Mouse (Mus musculus) left cerebral cortex, postnatal 10 days (tissue): Measurements from ENCODE around the gene Mdh1b. TPM values are rescaled to one million over a fixed set of nuclear protein-coding genes. Genes with fewer than 3 reads are reported as not detected.

Source experiments
- DNase-seq, 2 experiments: peaks; one replicate each; pipeline ENCODE4 v3.0.0; 2021 to 2022; ENCODE audit warnings: low spot score in 2 of 2, mixed read lengths in 1 of 2; ENCODE audit errors: extremely low spot score in 1 of 2
- intact Hi-C: fragments of 180-260 bp; cut with DNase I; formaldehyde crosslinking; loops from one replicate; pipeline ENCODE4 v1.15.1; 2025
- total RNA-seq, 2 experiments: library from RNA; stranded (reverse); gene quantifications; 2 replicates each; pipeline ENCODE4 v1.2.3; 2021

Mdh1b gene
- total RNA-seq = under 1 TPM; 0.53 to 0.71 TPM

DNA sequence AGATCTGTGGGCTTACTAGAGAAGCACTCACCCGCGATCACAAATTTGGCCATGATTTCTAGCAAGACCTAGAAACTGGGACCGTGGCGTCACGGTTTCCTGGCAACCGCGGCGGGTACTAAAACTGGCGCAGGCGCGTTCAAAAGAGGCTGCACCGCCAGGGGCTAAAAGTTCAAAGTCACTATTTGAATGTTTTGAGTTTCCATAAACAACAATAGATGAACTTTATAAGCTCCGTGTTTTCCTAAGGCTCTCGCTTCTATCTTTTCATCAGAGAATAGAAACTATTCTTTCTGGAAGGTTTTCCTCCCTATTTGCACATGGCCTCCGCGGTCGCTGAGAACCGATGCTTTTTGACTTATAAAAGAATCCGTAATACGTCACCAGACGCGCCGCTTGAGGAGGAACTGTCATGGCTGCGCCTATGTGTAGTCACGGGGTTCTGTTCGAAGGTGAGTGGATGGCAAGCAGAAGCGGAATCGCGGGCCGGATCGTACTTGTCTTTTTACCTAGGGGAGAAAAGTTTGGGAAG, at the start of gene Mdh1b, which contains the start of gene Fastkd2:
Mdh1b (minus strand) TSS at position 79 of the 532 bp plus-strand sequence.
Fastkd2 (plus strand) TSS at position 375 of the 532 bp plus-strand sequence.
- DNase-seq = peak; percentile 90 to 92
- intact Hi-C loops = no loop called here

DNA sequence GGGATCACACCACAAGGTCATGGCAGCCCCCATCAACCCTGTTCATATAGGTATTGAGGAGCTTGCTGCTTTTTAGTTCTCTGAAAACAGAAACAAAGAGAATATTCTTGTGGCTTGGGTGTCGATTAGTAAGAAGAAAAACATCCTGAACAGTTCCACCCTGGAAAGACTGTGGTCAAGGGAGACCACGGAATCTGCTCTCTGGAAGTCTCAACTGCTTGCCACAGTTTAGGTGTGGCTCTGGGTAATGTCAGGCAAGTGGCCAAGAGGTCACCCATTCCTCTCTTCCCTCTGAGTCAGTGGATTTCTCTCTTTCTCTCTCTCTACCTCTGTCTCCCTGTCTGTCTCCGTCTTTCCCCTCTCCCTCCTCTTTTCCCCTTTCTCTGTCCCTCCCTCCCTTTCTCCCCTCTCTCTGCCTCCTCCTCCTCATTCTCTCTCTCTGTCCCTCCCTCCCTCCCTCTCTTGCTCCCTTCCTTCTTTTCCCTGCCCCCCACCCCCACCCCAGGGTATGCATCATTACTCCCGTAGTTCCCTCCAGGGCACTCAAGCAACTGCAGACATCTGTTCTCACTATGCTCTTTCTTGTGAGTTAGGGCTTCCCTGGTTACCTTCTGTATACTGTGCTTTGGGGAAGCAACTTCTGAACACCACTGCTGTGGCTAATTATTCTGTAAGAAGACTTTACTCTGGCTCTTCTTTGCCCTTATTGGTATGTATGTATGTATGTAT, 46.9 kb upstream of the Mdh1b start:
- intact Hi-C loops = loop anchor here (10.0 kb wide), 1 partner anchor 98 kb away; no protein-coding TSS in a partner anchor
- no peak for DNase-seq

DNA sequence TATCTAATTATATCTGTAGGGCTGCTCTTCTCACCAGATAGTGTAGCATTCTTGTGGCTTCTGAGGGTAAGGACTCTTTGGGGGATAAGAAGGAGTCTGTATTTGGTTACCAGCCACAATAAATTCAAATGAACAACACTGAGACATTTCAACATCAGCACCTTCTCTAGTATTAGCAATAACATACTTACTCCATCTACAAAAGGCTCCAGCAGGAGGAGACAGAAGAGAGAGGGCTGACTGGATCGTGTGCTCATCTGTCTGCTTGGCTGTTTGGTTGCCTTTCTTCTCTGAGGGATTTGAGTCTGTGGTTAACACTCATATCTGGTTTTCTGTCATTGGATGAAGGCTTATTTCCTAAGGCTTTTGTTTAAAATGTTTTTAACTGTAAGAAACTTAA, 46.3 kb upstream of the Mdh1b start:
- no peak for DNase-seq
- intact Hi-C loops = loop anchor here (10.0 kb wide), 1 partner anchor 98 kb away; no protein-coding TSS in a partner anchor

DNA sequence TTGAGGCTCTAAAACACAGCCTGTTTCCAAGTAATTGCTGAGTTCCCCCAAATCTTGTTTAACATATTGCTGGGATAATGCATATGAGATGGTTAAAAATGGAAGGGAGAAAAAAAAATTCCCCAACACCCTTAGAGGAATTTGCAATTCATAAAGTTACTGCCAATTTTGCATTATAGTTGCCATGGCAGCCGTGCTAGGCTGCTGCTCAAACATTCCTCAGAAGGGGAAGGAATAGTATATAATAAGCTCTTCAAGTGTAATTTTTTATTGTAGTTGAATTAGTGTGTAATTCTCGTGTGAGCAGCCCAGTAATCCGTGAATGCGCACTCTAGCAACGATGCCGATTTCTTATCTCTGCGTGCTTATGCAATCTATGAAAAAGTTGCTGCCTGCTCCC, 40.2 kb upstream of the Mdh1b start:
- DNase-seq = peak in 1 of 2 experiments; percentile 59
- intact Hi-C loops = loop anchor here (10.0 kb wide), 1 partner anchor 104 kb away; no protein-coding TSS in a partner anchor

DNA sequence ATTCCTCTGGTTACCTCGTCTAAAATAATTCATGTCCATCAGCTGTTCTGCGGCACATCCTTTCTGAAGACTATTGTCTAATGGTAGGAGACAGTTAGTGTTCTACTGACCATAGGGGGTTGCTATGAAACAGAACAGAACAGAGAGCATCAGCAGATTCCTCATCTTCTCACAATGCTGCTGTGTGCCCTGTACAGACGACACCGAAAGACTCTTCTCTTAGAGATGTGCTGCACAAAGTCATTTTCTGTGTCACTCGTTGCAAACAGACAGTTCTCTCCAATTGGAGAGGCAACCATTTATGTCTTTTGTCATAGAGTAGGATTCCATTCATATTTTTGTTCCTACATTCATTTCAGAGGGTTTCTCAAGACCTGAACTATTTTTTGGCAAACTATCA, 39.0 kb upstream of the Mdh1b start, which contains the start of gene 4933402D24Rik:
4933402D24Rik (minus strand) TSS at position 101 of the 400 bp plus-strand sequence.
- DNase-seq = no peak
- intact Hi-C loops = loop anchor here (10.0 kb wide), 3 partner anchors 166 to 426 kb away; no protein-coding TSS in a partner anchor

DNA sequence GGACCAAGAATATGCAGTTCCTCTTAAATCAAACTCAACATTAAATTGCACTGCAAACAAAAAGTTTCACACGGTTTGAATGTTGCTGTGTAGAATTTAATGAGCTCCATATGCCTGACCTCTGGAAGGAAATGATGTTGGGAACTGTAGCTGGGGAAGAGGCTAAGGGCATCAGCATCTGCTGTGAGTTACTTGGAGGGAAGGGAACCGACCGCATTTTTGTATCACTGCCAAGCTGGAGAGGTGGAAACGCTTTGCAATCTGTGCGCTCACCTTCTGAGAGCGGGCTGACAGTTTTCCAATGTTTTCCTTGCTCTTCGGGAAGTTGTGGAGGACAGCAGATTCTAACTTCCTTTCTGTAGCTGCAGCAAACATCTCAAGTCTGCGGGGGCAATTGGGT, 38.0 kb upstream of the Mdh1b start:
- intact Hi-C loops = loop anchor here (10.0 kb wide), 3 partner anchors 167 to 427 kb away; no protein-coding TSS in a partner anchor
- DNase-seq = peak in 1 of 2 experiments; percentile 23

DNA sequence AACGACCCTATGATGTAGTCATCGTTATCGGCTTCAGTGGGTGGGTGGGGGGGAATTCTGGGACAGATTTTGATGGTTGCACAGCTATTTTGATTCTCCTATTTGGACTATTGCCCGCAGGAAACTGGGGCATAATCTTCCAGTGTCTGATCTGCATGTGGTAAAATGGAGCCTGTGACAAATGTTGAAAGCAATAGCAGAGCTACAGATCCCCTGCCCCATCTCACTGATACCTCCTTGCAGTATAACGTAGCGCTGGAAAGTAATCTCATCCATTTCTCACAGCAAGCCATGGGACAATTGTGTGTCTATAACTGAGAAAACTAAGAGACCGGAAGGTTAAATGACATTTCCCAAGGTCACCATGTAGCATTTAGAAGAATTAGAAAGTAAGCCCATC, 34.3 kb upstream of the Mdh1b start:
- intact Hi-C loops = loop anchor here (1.0 to 10.0 kb wide), 4 partner anchors 170 to 684 kb away; no protein-coding TSS in a partner anchor

DNA sequence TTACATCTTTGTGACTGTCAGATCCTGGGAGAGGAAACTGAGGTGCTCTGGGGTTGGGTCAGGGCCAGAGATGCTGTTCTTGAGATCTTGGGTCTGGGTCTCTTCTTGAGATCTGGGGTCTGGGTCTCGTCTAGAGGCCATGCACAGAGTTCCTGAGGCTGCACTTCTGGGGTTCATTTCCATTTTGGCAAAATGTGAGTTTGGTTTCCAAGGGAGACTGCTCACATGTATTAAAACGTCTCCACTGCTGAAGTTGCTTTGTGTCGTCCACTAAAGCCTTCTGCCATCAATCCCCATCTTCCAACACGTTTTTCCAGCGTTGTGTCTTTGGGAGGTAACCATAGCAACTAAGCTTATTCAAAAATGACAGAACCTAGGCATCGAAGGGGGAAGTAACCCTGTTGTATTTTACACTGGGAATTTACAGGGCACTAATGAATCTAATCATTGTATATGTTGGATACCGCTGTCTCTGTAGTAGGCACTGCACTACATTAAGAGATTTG, 33.8 kb upstream of the Mdh1b start:
- intact Hi-C loops = loop anchor here (1.0 to 10.0 kb wide), 6 partner anchors 171 to 684 kb away; no protein-coding TSS in a partner anchor
- no peak for DNase-seq

More for the DNA sequence above, 34.3 kb upstream of the Mdh1b start:
- no peak for DNase-seq

DNA sequence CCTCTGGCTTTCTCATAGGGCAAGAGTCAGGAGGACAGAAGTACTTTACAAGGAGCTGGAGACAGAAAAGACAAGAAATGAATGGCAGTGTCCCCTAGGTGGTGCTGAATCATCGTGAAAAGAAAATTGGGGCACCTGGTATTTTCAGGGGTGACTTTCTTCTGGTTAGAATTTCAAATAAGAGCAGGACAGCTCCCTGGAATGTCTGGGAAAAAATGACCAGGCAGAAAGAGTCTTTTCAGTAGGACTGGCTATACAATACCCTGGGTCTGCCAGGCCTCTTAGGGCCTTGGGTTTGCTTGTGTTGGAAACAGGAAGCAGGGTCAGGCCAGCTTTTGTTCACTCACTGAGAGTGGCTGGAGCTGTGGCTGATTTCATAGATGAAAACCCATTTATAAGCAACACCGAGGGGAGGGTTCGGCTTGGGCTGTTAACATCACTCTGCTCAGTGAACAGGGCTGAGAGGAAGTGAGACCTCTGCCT, 33.1 kb upstream of the Mdh1b start:
- DNase-seq = peak; percentile 40 to 57
- intact Hi-C loops = loop anchor here (1.0 to 10.0 kb wide), 5 partner anchors 172 to 682 kb away; no protein-coding TSS in a partner anchor

DNA sequence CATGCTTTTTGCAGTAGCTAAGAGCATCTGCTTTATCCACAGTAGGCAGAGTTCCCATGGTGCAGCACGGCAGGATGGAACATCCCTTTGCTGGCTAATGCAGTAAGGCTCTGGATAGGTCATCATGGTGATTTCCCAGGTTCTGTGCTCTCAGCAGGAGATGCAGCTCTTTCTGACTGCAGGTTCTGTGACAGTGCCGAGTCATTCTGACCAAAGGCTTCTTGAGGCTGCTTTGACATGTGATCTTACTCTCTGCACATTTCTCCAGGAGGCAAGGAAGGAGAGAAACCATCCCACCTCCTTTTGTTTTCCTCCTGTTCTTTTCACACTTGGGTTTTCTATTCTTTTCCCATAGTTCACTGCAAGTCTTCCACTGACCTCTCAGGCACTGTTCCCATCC, 25.9 kb upstream of the Mdh1b start:
- no peak for DNase-seq
- intact Hi-C loops = no loop called here

DNA sequence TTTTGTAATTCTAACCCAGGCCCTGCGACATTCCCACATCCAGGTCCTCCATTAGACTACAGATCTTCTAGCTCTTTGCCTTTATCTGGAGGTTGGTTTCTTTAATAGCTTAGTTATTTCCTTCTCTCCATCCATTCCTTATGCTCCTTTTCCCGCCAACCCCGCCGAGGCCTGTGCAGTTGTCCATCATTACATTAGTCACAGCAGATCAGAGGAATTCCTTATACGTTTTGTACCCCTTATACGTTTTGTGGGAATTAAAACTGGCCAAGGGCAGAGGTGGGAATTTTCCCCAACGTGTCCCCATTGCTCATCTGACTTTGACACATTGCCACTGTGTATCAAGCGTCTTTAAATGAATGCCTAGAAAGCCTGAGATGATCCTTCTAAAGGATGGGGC, 322 bp downstream of the Mdh1b start:
- intact Hi-C loops = no loop called here
- no peak for DNase-seq

DNA sequence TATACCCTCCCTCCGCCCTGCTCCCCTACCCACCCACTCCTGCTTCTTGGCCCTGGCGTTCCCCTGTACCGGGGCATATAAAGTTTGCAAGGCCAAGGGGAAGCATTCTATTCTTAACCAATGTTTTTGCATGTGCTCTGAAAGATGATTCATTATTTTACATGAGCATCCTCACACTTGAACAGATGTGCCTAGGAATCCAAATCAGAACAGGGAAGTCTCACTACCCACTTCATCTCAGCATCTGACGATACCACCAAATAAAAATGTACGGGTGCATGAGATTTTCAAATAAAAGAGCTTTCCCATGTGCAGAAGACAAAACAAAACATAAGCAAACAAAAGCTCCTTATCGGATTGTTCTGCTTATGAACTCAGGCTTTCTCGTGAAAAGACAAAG, 10.0 kb downstream of the Mdh1b start:
- peak in 1 of 2 experiments; percentile 1 for DNase-seq
- intact Hi-C loops = no loop called here

DNA sequence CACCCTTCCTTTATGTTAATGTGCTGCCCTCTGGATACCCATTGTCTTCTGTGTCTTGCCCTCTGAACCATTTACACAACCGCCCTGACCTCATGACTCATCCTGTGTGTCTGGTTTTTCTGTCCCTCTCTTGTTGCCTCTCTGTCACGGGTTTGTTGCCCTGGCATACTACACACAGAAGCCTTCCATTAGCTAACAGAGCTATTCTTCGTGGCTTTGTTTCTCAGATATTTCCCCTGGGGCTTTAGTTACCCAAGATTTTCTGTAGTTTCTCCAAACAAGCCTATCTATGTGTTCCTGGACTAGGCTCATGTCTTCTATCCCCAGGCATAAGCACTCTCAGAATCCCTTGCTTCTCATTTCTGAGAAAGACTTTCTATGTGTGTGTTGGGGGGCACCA, 21.2 kb downstream of the Mdh1b start:
- DNase-seq = no peak
- intact Hi-C loops = no loop called here

DNA sequence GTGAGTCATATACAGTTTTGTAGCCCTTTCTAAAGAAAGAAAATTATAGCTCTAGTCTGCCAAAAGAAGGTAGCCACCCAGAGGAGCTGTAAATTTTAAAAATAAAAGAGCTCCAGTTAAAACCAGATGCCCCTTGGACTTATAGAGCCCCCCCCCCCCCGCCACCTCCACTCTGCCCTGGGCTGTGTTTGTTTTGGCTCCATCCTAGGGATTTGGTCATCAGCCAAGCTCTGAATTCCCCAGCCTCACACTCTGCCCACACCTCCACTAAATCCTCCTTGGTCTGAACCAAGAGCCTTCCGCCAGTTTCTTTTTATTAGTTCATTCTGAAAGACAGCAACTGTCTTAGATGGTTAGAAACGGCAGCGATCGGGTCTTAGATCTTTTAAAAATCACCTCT, 24.4 kb downstream of the Mdh1b start:
- DNase-seq = no peak

DNA sequence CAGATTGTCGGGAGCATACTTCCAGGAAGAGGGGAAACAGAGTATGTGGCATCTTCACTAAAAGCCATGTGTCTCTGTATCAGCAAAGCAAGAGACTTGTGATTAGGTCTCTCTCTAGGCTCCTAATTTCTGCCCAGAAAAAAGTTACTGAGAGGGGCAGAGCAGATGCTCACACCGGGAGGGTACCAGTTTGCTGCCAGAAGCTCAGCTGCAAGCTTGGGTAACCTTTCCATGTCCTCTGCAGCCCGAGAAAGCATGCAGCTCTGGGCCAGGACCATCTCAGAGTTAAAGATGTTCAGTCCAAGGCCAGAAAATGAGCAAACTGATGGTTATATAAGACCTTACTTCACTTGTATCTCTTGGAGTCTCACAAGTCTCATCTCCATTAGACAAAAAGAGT, 33.3 kb downstream of the Mdh1b start:
- intact Hi-C loops = no loop called here
- DNase-seq = no peak

More for the DNA sequence above, 24.4 kb downstream of the Mdh1b start:
- intact Hi-C loops = no loop called here

DNA sequence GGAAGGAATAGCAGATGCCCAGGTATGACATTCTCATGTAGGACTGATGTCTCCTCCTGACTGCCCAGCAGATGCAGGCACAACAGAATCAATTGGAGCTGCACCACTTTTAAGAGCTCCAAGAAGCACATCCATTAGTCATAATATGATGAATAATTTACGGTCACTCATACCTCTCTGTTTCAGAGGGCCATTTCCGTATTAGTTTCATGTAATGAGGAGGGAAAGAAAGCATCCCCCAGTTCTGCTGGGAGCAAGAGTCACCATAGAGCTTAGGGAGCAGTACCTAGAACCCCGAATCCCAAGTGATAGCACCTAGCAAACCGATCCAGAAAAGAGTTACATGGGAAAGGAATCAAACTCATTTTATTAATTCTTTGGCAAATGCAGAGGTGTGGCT, 43.3 kb downstream of the Mdh1b start, which contains the start of gene Dytn:
Dytn (minus strand) TSS at position 101 of the 400 bp plus-strand sequence.
- intact Hi-C loops = no loop called here
- DNase-seq = no peak

DNA sequence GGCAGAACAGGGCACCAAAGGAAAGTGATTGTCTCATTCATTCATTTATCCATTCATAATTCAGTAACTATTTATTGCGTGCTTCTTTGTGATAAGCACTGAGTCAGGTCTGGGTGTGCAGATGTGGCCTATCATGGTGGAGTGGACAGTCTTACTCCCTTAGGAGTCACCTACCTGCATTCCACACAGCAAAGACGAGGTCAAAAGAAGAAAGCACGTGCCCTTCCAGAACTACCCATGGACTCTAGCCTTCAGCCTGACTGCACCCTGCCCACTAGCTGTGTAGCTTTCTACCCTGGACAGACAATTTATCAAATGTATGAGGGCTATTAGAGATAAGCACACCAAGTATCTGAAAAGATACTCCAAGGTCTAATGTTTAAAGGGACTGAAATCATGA, 54.1 kb downstream of the Mdh1b start:
- intact Hi-C loops = no loop called here

DNA sequence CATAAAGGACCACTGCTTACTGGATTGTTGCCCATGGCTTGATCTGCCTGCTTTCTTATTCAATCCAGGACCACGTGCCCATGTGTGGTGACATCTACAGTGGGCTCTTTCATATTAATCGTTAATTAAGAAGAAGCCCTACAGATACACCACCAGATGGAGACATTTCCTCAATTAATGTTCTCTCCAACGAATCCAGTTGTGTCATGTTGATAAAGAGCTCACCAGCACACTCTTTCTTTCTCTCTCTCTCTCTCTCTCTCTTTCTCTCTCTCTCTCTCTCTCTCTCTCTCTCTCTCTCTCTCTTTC, 61.3 kb downstream of the Mdh1b start:
- peak in 1 of 2 experiments; percentile 55 for DNase-seq

More for the DNA sequence above, 54.1 kb downstream of the Mdh1b start:
- DNase-seq = no peak

More for the DNA sequence above, 61.3 kb downstream of the Mdh1b start:
- intact Hi-C loops = loop anchor here (2.0 to 10.0 kb wide), 6 partner anchors 456 to 1326 kb away; partner anchors contain the start of genes Creb1, Klf7 and Mettl21a
